Mouse (Mus musculus) left cerebral cortex, postnatal 14 days (tissue): ENCODE measurements at regions not wholly inside any gene's neighbourhood (a gene's known extent, or its start where the extent isn't known, plus 50 kb on each side); places are given as distances from the start of the nearest gene placed in this dataset.
A peak's percentile ranks its signal among the peaks of the same experiment; 100 is the strongest.

ENCODE experiments used
- DNase-seq, 2 experiments: peaks; one replicate each; pipeline ENCODE4 v3.0.0; 2021 to 2022; ENCODE audit warnings: low spot score in 2 of 2, mixed read lengths in 1 of 2
- intact Hi-C: fragments of 180-260 bp; cut with DNase I; formaldehyde crosslinking; loops from one replicate; pipeline ENCODE4 v1.15.1; 2025

DNA sequence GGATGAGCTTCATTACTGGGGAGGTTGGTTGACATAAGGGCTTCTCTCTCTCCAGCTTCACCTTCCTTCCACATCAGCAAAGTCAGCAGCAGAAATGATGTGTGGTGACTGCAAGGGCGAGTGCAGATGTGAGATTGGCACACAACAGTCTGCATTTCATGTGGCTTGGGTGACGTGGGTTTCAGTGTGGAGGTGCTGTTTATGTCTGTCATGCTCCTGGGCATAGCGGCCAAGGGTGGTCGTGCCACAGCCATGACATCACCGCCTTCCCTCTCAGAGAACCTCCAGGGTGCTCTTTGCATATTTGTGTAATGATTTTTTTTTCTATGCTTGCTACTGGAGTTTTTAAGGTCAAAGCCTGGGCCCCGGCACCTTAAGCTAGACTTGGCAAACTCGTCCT is 64.0 kb downstream of the Pthlh start:
- intact Hi-C loops: no loop called here
- no peak for DNase-seq

GRCm38 (mm10) chr6:147199411-147199810 is 64.6 kb downstream of the Pthlh start:
- intact Hi-C loops: no loop called here
- DNase-seq: no peak

GRCm38 (mm10) chr6:147196432-147196831 is 67.6 kb downstream of the Pthlh start:
- DNase-seq: no peak
- intact Hi-C loops: no loop called here

- intact Hi-C loops: no loop called here
- DNase-seq: peak in 1 of 2 experiments; percentile 28
These were observed 68.7 kb downstream of the Pthlh start for GRCm38 (mm10) chr6:147195277-147195676.

GRCm38 (mm10) chr6:147187710-147188109 is 76.3 kb downstream of the Pthlh start:
- intact Hi-C loops: no loop called here
- DNase-seq: no peak

DNA sequence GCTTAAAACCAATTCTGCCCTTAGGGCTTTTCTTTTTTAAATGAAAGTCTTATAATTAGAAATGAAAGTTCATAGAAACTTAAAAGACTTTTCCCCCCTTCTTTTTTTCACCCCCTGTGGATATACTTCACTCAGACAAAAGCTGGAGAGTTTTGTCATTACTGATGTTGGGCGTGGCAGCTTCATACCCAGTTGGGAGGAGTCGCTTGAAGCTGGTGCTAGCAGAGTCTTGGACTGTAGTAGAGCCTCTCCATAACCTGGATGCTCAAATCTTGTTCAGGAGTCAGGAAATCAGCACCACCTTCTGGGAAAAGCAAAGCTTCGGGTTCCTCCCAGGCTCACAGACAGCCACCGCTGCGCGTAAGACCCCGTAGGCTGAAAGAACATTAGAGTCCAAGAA is 85.7 kb downstream of the Pthlh start:
- intact Hi-C loops: no loop called here
- no peak for DNase-seq

DNA sequence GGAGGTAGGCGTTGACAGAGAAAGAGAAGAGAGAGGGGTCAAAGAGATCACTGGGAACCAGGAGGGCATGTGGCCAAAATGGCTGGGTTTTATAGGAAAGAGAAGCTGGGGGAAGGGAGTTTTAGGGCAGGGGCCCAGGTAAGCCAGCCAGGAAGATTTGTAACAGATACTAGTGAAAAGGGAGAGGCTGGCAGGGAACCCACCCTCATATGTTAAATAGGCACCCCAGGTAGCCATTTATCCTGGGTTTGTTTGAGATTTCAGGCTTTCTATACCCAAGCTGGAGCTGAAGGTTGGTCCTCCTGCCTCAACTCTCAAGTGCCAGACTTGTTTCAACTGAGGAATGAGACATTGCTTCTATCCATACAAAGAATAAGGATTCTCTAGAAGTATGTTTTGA is 85.0 kb downstream of the Klhl42 start:
- DNase-seq: no peak
- intact Hi-C loops: no loop called here
